Mouse (Mus musculus) megakaryocyte-erythroid progenitor cell, adult 5-6 weeks (primary cell): ENCODE results near the gene Ranbp3l. TPM values are rescaled to one million over a fixed set of nuclear protein-coding genes. Genes with fewer than 3 reads are reported as not detected.
"Not testable (repeated sequence)": the region's sequence is repeated elsewhere in the genome, so short reads cannot be mapped to it uniquely, and the experiment has no call there.

Experiments used
- ATAC-seq: replicated peaks from 2 replicates; pipeline ENCODE4 v1.8.0; 2016; ENCODE audit warnings: mild to moderate bottlenecking, inconsistent platforms; ENCODE audit not compliant: severe bottlenecking, poor library complexity, low FRiP score, low TSS enrichment
- total RNA-seq, 2 experiments: library from RNA; stranded (forward) in 1 of 2; stranded (reverse) in 1 of 2; fragments of 200-1000, 215-1000 nt in 1 of 2; fragments of >200 nt in 1 of 2; fragmentation: Nextera tagmentation in 1 of 2; gene quantifications; 2 replicates each; pipeline ENCODE4 v1.2.3; 2014 to 2017

Gene Ranbp3l
- total RNA-seq (2014; fragmentation: Nextera tagmentation) (not detected in 2 replicates), total RNA-seq (2017) (not detected in 2 replicates)

GRCm38 (mm10) chr15:8967573-8968228, at the start of gene Ranbp3l:
Gene Ranbp3l (plus strand): TSS chr15:8967949.
- ATAC-seq = no peak

- ATAC-seq = no peak
These were observed 37.7 kb upstream of the Ranbp3l start for GRCm38 (mm10) chr15:8930061-8930460.

GRCm38 (mm10) chr15:8936911-8937310, 30.8 kb upstream of the Ranbp3l start:
- no peak for ATAC-seq

- ATAC-seq = no peak
These were observed 26.9 kb upstream of the Ranbp3l start for GRCm38 (mm10) chr15:8940861-8941260.

GRCm38 (mm10) chr15:8950856-8951255, 16.9 kb upstream of the Ranbp3l start:
- no peak for ATAC-seq

- no peak for ATAC-seq
These were observed 4.4 kb upstream of the Ranbp3l start for GRCm38 (mm10) chr15:8963323-8963722.

GRCm38 (mm10) chr15:8968229-8968595, 463 bp downstream of the Ranbp3l start:
- no peak for ATAC-seq

GRCm38 (mm10) chr15:8969061-8969635, 1.4 kb downstream of the Ranbp3l start:
- no peak for ATAC-seq

GRCm38 (mm10) chr15:8991211-8991610, 23.5 kb downstream of the Ranbp3l start:
- ATAC-seq = no peak

GRCm38 (mm10) chr15:8991859-8992838, 24.4 kb downstream of the Ranbp3l start:
- no peak for ATAC-seq

- no peak for ATAC-seq
These were observed 27.0 kb downstream of the Ranbp3l start for GRCm38 (mm10) chr15:8994608-8995277.

- no peak for ATAC-seq
These were observed 27.7 kb downstream of the Ranbp3l start for GRCm38 (mm10) chr15:8995490-8995889.

GRCm38 (mm10) chr15:9002762-9003161, 35.0 kb downstream of the Ranbp3l start:
- no peak for ATAC-seq

GRCm38 (mm10) chr15:9009196-9009595, 41.4 kb downstream of the Ranbp3l start:
- no peak for ATAC-seq

GRCm38 (mm10) chr15:9014541-9014940, 46.8 kb downstream of the Ranbp3l start:
- no peak for ATAC-seq

- not testable (repeated sequence) for ATAC-seq
These were observed 47.7 kb downstream of the Ranbp3l start for GRCm38 (mm10) chr15:9015496-9015895.

GRCm38 (mm10) chr15:9055704-9056103, 88.0 kb downstream of the Ranbp3l start:
- no peak for ATAC-seq

GRCm38 (mm10) chr15:9059856-9060255, 92.1 kb downstream of the Ranbp3l start:
- no peak; the same call in 1 of the 2 replicates for ATAC-seq

- ATAC-seq = no peak
These were observed 93.6 kb downstream of the Ranbp3l start for GRCm38 (mm10) chr15:9061150-9061882.
